Mouse (Mus musculus) erythroblast, embryonic 14.5 days (primary cell): Measurements from ENCODE around the gene Stard7.

ENCODE experiments used
- GATA1 ChIP-seq: IDR thresholded peaks from 2 replicates; pipeline ENCODE4 v1.6.1; 2012; ENCODE audit warnings: low read length, inconsistent platforms, mixed read lengths
- TAL1 ChIP-seq: IDR thresholded peaks from 3 replicates; pipeline ENCODE4 v1.6.1; 2012; ENCODE audit warnings: low read length, inconsistent platforms, mixed read lengths

DNA sequence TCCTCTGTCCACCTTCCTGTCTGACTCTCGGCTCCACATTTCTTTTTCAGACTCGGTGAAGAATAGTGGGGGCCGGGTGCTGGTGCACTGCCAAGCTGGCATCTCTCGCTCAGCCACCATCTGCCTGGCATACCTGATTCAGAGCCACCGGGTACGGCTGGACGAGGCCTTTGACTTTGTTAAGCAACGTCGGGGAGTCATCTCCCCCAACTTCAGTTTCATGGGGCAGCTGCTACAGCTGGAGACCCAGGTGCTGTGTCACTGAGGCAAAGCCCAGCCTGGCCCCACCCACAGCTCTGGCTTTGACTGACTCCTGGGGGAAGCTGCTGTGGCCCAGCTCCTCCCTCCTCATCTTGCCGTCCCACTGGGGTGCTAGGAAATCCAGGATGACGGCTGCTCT lies 67.5 kb downstream of the Stard7 start:
- TF ChIP-seq TAL1 (no peak), GATA1 (no peak)
